Mouse (Mus musculus): Measurements from ENCODE around the gene E030018B13Rik. TPM values are rescaled to one million over a fixed set of nuclear protein-coding genes. Genes with fewer than 3 reads are reported as not detected.

The E030018B13Rik gene
- total RNA-seq, 1 experiment from 2014 or later, result not detected

- ATAC-seq (ENCODE audit: extremely low read depth, insufficient number of reproducible peaks, low FRiP score, poor library complexity, severe bottlenecking), result peak; percentile 21
Measured at GRCm38 (mm10) chr7:63912234-63912810, 4.3 kb upstream of the E030018B13Rik start.

- no peak for ATAC-seq (ENCODE audit: extremely low read depth, insufficient number of reproducible peaks, low FRiP score, poor library complexity, severe bottlenecking)
Measured at GRCm38 (mm10) chr7:63912924-63913723, 3.5 kb upstream of the E030018B13Rik start.

- no peak for ATAC-seq (ENCODE audit: extremely low read depth, insufficient number of reproducible peaks, low FRiP score, poor library complexity, severe bottlenecking)
Measured at GRCm38 (mm10) chr7:63913724-63914692, 2.6 kb upstream of the E030018B13Rik start.

- ATAC-seq (ENCODE audit: extremely low read depth, insufficient number of reproducible peaks, low FRiP score, poor library complexity, severe bottlenecking), result no peak
Measured at GRCm38 (mm10) chr7:63914891-63915290, 1.8 kb upstream of the E030018B13Rik start.

GRCm38 (mm10) chr7:63917693-63918092 lies 1.0 kb downstream of the E030018B13Rik start:
- ATAC-seq (ENCODE audit: extremely low read depth, insufficient number of reproducible peaks, low FRiP score, poor library complexity, severe bottlenecking), result no peak

GRCm38 (mm10) chr7:63918771-63919768 lies 2.4 kb downstream of the E030018B13Rik start:
- no peak; the same call in 1 of the 2 replicates for ATAC-seq (ENCODE audit: extremely low read depth, insufficient number of reproducible peaks, low FRiP score, poor library complexity, severe bottlenecking)

- ATAC-seq (ENCODE audit: extremely low read depth, insufficient number of reproducible peaks, low FRiP score, poor library complexity, severe bottlenecking), result no peak
Measured at GRCm38 (mm10) chr7:63921909-63922562, 5.4 kb downstream of the E030018B13Rik start.

- no peak for ATAC-seq (ENCODE audit: extremely low read depth, insufficient number of reproducible peaks, low FRiP score, poor library complexity, severe bottlenecking)
Measured at GRCm38 (mm10) chr7:63922571-63922970, 5.9 kb downstream of the E030018B13Rik start.

- no peak for ATAC-seq (ENCODE audit: extremely low read depth, insufficient number of reproducible peaks, low FRiP score, poor library complexity, severe bottlenecking)
Measured at GRCm38 (mm10) chr7:63922975-63923374, 6.3 kb downstream of the E030018B13Rik start.

- ATAC-seq (ENCODE audit: extremely low read depth, insufficient number of reproducible peaks, low FRiP score, poor library complexity, severe bottlenecking), result no peak
Measured at GRCm38 (mm10) chr7:63924151-63924550, 7.5 kb downstream of the E030018B13Rik start.

- ATAC-seq (ENCODE audit: extremely low read depth, insufficient number of reproducible peaks, low FRiP score, poor library complexity, severe bottlenecking), result no peak
Measured at GRCm38 (mm10) chr7:63924747-63925412, 8.2 kb downstream of the E030018B13Rik start.

GRCm38 (mm10) chr7:63925413-63926360 lies 9.0 kb downstream of the E030018B13Rik start:
- ATAC-seq (ENCODE audit: extremely low read depth, insufficient number of reproducible peaks, low FRiP score, poor library complexity, severe bottlenecking), result peak; percentile 72

- no peak for ATAC-seq (ENCODE audit: extremely low read depth, insufficient number of reproducible peaks, low FRiP score, poor library complexity, severe bottlenecking)
Measured at GRCm38 (mm10) chr7:63926492-63926891, 9.8 kb downstream of the E030018B13Rik start.

- ATAC-seq (ENCODE audit: extremely low read depth, insufficient number of reproducible peaks, low FRiP score, poor library complexity, severe bottlenecking), result no peak
Measured at GRCm38 (mm10) chr7:63927121-63927520, 10.5 kb downstream of the E030018B13Rik start.

- no peak for ATAC-seq (ENCODE audit: extremely low read depth, insufficient number of reproducible peaks, low FRiP score, poor library complexity, severe bottlenecking)
Measured at GRCm38 (mm10) chr7:63929080-63929479, 12.4 kb downstream of the E030018B13Rik start.

GRCm38 (mm10) chr7:63930132-63930531 lies 13.5 kb downstream of the E030018B13Rik start:
- peak; percentile 76 for ATAC-seq (ENCODE audit: extremely low read depth, insufficient number of reproducible peaks, low FRiP score, poor library complexity, severe bottlenecking)

All from neutrophil, adult 5-6 weeks (primary cell).